Mouse (Mus musculus) liver, adult 2 months (tissue): ENCODE data around the gene Zfp275. TPM values are rescaled to one million over a fixed set of nuclear protein-coding genes. Genes with fewer than 3 reads are reported as not detected.
"Not testable (repeated sequence)": the region's sequence is repeated elsewhere in the genome, so short reads cannot be mapped to it uniquely, and the experiment has no call there.

Source experiments
- DNase-seq: peaks from one replicate; pipeline ENCODE4 v3.0.0-alpha.2; 2011; ENCODE audit warnings: low read depth, low spot score; ENCODE audit errors: extremely low read depth
- H3K27ac ChIP-seq: fragments of 200-500 bp; replicated peaks from 2 replicates; pipeline ENCODE4 v1.5.1; 2012; ENCODE audit warnings: low read depth, mild to moderate bottlenecking, control low read depth, inconsistent platforms, low read length; ENCODE audit not compliant: insufficient read depth
- H3K27me3 ChIP-seq: fragments of 200-500 bp; 2 replicates; pipeline ENCODE4 v1.6.1; 2012; ENCODE audit warnings: mild to moderate bottlenecking, moderate library complexity, low read length, inconsistent platforms; ENCODE audit not compliant: control insufficient read depth, insufficient read depth
- H3K36me3 ChIP-seq: fragments of 200-500 bp; 2 replicates; pipeline ENCODE4 v1.6.1; 2012; ENCODE audit warnings: low read length, inconsistent platforms; ENCODE audit not compliant: control insufficient read depth, insufficient read depth
- H3K4me1 ChIP-seq: fragments of 200-500 bp; 2 replicates; pipeline ENCODE4 v1.6.1; 2011; ENCODE audit warnings: low read length; ENCODE audit not compliant: control insufficient read depth, insufficient read depth
- H3K4me3 ChIP-seq: fragments of 200-500 bp; 2 replicates; pipeline ENCODE4 v1.5.1; 2011; ENCODE audit warnings: low read depth, mild to moderate bottlenecking, control low read depth, low read length, moderate library complexity; ENCODE audit not compliant: insufficient read depth
- H3K79me2 ChIP-seq: fragments of 200-500 bp; 2 replicates; pipeline ENCODE4 v1.6.1; 2012; ENCODE audit warnings: inconsistent platforms, mild to moderate bottlenecking, low read length, moderate library complexity; ENCODE audit not compliant: control insufficient read depth, insufficient read depth
- H3K9ac ChIP-seq: fragments of 200-500 bp; 2 replicates; pipeline ENCODE4 v1.6.1; 2012; ENCODE audit warnings: low read depth, mild to moderate bottlenecking, control low read depth, inconsistent platforms, low read length
- CTCF ChIP-seq: fragments of 200-500 bp; IDR thresholded peaks from 2 replicates; pipeline ENCODE4 v1.5.1; 2011; ENCODE audit warnings: low read depth, low read length, control low read depth
- POLR2A ChIP-seq: fragments of 200-500 bp; IDR thresholded peaks from 2 replicates; pipeline ENCODE4 v1.6.1; 2011; ENCODE audit warnings: low read length, control low read depth; ENCODE audit not compliant: insufficient read depth; ENCODE audit errors: extremely low read depth
- WGBS: fragments of 180-500 bp; shearing (Covaris S2); methylation state at CpG from one replicate; pipeline ENCODE4 v1.1.7; 2018; 5-methylcytosine and 5-hydroxymethylcytosine counted together
- polyA plus RNA-seq: library from polyadenylated mRNA; depleted of rRNA; stranded (reverse); fragments of >200 nt; gene quantifications from 2 replicates; pipeline ENCODE4 v1.2.3, GENCODE M21; 2012; rRNA removed
- total RNA-seq: library from RNA; depleted of rRNA; stranded (reverse); fragments of >200 nt; gene quantifications from 2 replicates; pipeline ENCODE4 v1.2.3, GENCODE M21; 2014; rRNA removed

Zfp275 gene
- total RNA-seq (7.3 and 12.6 TPM in 2 replicates), polyA plus RNA-seq (3.7 and 5.7 TPM in 2 replicates)

- Histone ChIP-seq H3K4me3 (peak within 1 kb of the TSS; percentile 94), H3K4me1 (no peaks in the 10 kb centered on the region; the same call in 1 of the 2 replicates), H3K79me2 (peaks cover 6% of the 10 kb centered on the region; the same call in 1 of the 2 replicates), H3K27ac (peak within 1 kb of the TSS; percentile 30), H3K27me3 (no peaks in the 10 kb centered on the region), H3K9ac (peak within 1 kb of the TSS; percentile 76), H3K36me3 (no peaks in the 10 kb centered on the region; the same call in 1 of the 2 replicates)
- WGBS: 0% methylated on average over 35 of the region's 37 CpGs
- DNase-seq: peak; percentile 37
- no peak for TF ChIP-seq CTCF
- peak; percentile 57; the same call in 1 of the 2 replicates for TF ChIP-seq POLR2A
These were observed at the start of gene Zfp275 for GRCm38 (mm10) chrX:73342483-73342895. Zfp275 (plus strand) TSS chrX:73342621.

- not testable (repeated sequence) for H3K79me2 ChIP-seq, H3K4me3 ChIP-seq, H3K36me3 ChIP-seq, DNase-seq, H3K9ac ChIP-seq, H3K27me3 ChIP-seq, H3K27ac ChIP-seq, H3K4me1 ChIP-seq
- 92% methylated on average over 9 of the region's 17 CpGs for WGBS
These were observed 49.5 kb upstream of the Zfp275 start, which contains the start of the genes Xlr5a and Xlr5c for GRCm38 (mm10) chrX:73292876-73293275. Xlr5a (minus strand) TSS chrX:73292976. Xlr5c (minus strand) TSS chrX:73292976.

GRCm38 (mm10) chrX:73295745-73296144 is 46.7 kb upstream of the Zfp275 start:
- H3K27ac ChIP-seq: not testable (repeated sequence)

GRCm38 (mm10) chrX:73312522-73312921 is 29.9 kb upstream of the Zfp275 start:
- 22% methylated on average over 3 of the region's 3 CpGs for WGBS
- no peaks in the 10 kb centered on the region for H3K27me3 ChIP-seq
- no peak for TF ChIP-seq POLR2A
- no peak overlapping the region for H3K9ac ChIP-seq
- H3K27ac ChIP-seq: no peak overlapping the region
- H3K36me3 ChIP-seq: no peaks in the 10 kb centered on the region
- H3K4me3 ChIP-seq: no peak overlapping the region
- no peaks in the 10 kb centered on the region for H3K4me1 ChIP-seq
- H3K79me2 ChIP-seq: no peaks in the 10 kb centered on the region
- DNase-seq: peak; percentile 29

More at GRCm38 (mm10) chrX:73295745-73296144, 46.7 kb upstream of the Zfp275 start:
- H3K9ac ChIP-seq, H3K4me1 ChIP-seq, H3K27me3 ChIP-seq, H3K36me3 ChIP-seq, H3K79me2 ChIP-seq, DNase-seq, H3K4me3 ChIP-seq: not testable (repeated sequence)
- 30% methylated on average over 9 of the region's 10 CpGs for WGBS

GRCm38 (mm10) chrX:73321029-73321428 is 21.4 kb upstream of the Zfp275 start:
- no peak for DNase-seq
- 57% methylated on average over 3 of the region's 3 CpGs for WGBS
- Histone ChIP-seq H3K9ac (no peak overlapping the region), H3K27ac (no peak overlapping the region), H3K4me1 (no peaks in the 10 kb centered on the region), H3K36me3 (no peaks in the 10 kb centered on the region), H3K79me2 (no peaks in the 10 kb centered on the region), H3K27me3 (no peaks in the 10 kb centered on the region), H3K4me3 (no peak overlapping the region)
- no peak for TF ChIP-seq POLR2A
- TF ChIP-seq CTCF: no peak

GRCm38 (mm10) chrX:73327215-73327614 is 15.2 kb upstream of the Zfp275 start:
- no peak for TF ChIP-seq POLR2A
- TF ChIP-seq CTCF: no peak
- H3K27me3 ChIP-seq: no peaks in the 10 kb centered on the region
- WGBS: 78% methylated on average over 2 of the region's 2 CpGs
- H3K9ac ChIP-seq: no peak overlapping the region
- H3K4me1 ChIP-seq: no peaks in the 10 kb centered on the region
- H3K27ac ChIP-seq: no peak overlapping the region
- no peaks in the 10 kb centered on the region for H3K79me2 ChIP-seq
- no peak for DNase-seq
- H3K36me3 ChIP-seq: no peaks in the 10 kb centered on the region
- H3K4me3 ChIP-seq: no peak overlapping the region
